Mouse (Mus musculus) heart, adult 11 months (tissue): ENCODE data around the gene Eif1b.

Source experiments
- DNase-seq: peaks from one replicate; pipeline ENCODE4 v3.0.0; 2022

The Eif1b gene

DNA sequence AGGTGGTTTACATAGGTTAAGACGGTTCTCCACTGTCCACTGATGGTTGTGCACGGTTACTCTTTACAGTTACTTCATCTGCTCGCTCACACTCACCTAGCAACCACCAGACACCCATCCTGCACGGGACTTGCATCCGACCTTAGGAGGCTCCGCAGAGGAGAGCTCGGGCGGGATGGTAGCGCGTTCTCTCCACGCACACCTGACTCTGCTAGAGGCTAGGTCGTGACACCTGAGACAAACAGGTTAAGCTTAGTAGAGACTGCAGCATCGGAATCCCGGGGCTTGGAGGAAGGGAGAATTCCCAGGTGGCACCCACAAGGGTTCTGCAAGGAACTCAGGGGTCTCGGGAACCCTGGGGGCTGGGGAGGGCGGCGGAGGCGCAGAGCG lies at the start of gene Eif1b:
Gene Eif1b, plus strand, starts transcription at position 223 of the 390 bp plus-strand sequence.
- DNase-seq = no peak

DNA sequence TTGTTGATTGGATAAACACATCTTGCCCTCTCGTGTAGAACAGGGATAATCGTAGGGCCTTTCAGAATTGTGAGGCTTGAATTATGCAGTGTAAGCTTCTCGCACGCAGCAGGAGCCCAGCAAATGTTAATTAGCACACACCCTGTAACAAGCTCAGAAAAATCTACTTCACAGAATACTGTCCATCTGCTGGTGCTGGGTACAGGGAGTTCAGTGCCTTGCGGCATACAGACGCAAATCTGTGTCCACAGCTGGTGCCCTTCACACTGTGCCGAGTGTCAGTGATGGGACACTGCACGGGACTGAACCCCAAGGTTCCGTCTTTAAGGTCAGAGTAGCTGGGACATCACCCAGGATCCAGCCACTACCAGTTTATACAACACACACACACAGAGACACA lies 47.4 kb upstream of the Eif1b start:
- no peak for DNase-seq

GRCm38 (mm10) chr9:120449696-120450329 lies 42.2 kb upstream of the Eif1b start:
- no peak for DNase-seq

GRCm38 (mm10) chr9:120455768-120456655 lies 36.0 kb upstream of the Eif1b start:
- peak; percentile 93 for DNase-seq

DNA sequence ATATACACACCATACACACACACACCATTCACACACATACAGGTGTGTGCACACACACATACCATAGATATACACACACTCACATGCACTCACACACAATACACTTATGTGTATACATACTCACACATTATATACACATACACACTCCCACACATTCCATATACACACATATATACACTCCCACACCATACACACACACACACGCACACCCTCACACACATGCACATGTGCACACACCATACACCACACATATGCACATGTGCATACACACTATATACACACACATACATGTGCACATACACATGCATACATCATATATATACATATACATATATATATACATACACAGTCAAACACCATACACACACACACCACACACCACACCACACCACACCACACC lies 21.6 kb upstream of the Eif1b start:
- DNase-seq = no peak

DNA sequence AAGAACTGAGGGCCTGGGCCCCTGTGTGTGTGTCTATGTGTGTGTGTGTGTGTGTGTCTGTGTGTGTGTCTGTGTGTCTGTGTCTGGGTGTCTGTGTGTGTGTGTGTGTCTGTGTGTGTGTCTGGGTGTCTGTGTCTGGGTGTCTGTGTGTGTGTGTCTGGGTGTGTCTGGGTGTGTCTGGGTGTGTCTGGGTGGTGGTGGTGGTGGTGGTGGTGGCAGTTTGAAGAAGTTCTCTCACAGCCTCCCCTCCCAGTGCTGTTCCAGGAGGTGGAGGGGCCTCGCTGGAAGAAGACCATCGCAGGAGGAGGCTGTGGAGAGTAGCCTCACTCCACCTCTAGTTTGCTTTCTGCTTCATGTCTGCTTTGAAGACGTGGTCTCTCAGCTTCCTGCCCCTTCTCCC lies 10.4 kb upstream of the Eif1b start:
- DNase-seq = peak; percentile 48

DNA sequence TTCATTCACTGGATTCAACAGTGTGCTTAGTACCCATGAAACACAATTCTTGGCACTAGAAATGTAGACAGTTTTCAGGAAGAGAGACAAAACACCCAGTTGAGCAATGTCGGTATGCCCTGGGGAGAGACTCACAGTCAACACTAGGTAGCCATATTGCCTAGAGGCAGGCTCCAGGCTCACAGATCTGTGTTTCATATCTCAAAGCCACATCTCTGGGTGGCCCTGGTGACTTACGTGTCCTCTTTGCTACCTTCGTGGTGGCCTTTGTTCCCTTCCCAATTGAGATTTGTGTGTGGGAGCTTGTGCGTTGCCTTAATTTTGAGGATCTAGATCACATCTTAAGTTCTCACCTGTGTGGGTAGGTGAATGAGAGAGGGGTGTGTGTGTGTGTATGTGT lies 9.7 kb upstream of the Eif1b start:
- DNase-seq = peak; percentile 71

DNA sequence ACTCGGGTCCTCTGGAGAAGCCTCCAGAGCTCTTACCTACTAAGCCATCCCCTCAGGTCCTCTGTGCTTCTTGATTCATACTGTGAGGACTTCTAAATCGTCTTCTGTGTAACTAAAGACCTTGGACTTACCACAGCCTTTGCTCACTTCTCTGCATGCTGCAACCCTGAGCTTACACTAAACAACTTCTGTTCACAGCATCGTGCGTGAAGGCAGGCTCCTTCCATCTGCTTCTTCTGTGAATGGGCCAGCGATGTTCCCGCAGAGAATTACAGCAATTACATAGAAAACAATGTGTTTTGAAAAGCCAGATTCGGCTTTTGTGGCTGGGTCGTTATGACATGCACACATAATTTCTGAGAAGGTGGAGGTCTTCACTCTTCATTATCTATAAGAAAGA lies 8.9 kb upstream of the Eif1b start:
- no peak for DNase-seq

DNA sequence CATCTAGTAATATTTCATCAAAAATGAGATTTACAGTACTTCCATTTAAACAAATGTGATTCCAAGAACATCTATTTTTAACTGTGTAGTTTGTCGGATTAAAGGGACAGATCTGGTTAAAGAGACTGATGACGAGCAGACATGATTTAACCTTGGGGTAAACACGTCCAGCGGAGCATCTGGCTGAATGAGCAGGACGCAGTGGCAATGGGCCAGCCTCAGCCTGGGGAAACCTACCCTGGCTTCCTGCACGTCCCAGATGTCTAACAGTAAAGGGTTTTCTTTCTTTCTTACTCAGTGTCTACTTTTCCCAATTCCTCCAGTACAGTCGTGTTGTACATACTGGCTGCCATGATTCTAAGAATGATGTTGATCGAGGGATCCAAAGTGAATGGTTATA lies 5.0 kb upstream of the Eif1b start:
- DNase-seq = no peak

GRCm38 (mm10) chr9:120491509-120491908 lies 523 bp upstream of the Eif1b start:
- DNase-seq = no peak

DNA sequence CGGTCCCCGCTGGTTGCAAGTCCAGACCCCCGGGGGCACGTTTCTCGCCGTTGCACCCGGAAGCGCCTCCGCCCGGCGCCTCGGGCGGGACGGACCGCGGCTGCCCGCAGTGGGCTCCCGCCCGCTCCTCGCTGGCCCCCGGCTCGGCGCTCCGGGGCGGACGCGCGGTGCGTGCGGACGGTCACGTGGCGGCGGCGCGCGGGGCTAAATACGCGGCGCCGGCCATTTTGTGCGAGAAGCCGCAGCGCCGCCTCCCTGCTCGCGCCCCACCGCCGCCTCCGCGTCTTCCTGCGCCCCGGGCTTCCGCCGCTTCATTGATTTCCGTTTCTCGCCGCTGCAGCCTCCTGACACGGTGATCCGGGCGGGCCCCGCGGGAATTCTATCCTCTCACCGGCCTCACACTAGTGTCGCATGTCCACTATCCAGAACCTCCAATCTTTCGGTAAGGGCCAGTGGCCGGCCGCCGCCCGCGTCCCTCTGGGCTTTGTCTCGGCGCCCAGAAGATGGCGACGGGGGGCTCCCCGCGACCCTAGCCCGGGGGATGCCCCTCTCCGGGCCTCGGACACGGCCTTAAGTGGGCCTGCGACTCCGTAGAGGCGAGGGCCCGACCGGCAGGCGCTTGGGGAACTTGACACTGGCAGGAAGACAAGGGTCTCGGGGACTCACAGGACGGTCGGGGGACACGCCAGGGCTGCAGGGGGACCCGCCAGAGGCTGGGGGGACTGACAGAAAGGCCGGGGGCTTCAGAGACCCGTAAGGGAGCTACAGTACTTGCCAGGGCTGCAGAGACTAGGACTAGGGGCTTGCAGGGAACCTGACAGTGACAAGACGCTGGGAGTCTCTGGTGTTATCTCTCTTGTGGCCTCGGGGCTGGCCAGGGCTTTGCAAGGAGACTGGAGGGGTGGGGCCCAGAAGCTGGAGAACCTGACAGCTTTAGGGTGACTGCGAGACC lies 644 bp downstream of the Eif1b start:
- DNase-seq = peak; percentile 98

DNA sequence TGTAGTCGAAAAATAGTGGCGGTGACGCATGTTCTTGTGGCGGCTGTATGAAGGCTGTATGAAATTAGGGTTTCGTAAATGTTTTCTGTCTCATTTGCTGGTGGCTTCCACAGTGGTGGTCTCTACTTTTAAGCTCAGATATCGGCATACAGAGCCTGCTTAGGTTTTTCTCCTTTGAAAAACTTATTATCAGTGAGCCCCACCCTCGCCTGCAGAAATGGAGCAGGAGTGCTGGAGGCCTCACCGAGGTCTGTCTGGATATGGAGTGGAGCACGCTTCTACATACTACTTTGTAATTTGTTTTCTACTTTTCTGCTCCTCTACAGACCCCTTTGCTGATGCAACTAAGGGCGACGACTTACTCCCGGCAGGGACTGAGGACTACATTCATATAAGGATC lies 1.7 kb downstream of the Eif1b start:
- DNase-seq = no peak

GRCm38 (mm10) chr9:120496691-120497090 lies 4.7 kb downstream of the Eif1b start:
- peak; percentile 92 for DNase-seq

DNA sequence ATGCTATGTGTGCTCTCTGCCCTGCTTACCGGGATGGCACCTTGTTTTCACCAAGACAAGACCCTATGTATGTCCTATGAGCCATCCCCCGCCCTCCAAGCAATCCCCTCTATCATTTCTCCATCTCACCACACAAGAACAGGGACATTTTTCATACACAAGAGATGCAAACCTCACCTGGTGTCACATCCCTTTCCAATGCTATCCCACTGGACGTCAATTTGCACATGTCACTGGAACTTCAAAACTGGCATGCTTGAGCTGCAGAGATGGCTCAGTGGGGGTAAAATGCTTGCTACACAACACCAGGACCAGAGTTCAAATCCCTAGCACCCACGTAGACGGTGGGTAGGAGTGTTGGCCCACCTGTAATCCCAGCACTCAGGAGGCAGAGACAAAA lies 6.0 kb downstream of the Eif1b start:
- DNase-seq = no peak

DNA sequence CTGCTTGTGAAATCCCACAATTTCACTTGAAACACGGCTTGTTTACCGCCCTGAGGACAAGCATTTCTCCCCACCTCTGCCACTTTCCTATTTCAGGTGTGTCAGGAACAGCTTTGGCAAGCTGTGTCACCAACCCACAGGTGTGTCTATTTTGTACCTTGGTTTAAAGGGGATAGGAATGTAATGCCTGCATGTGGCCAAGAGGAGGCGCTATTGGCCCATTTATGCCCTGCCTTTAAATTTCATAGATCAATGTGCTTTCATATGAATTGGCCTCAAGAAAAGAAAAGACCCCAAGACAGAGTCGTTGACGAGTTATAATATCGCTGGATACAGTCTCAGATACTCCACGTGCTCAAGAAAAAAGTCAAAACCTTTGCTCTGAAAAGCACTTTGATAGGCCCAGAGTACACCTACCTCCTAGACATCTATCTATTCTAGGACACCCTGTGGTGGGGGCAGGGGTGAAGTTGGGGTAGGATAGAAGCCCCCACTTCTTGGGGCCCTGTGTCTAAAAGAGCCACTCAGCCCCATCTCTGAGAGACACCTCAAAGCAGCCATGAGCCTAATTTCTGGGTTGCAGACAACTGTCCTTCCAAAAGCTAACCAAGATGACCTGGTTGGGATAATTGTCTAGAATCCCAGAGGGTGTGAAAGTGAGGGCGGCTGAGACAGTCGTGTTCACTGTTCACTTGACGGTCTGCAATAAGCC lies 9.3 kb downstream of the Eif1b start:
- no peak for DNase-seq

GRCm38 (mm10) chr9:120502013-120502412 lies 10.0 kb downstream of the Eif1b start:
- DNase-seq = no peak

- DNase-seq = no peak
Observed at GRCm38 (mm10) chr9:120504423-120504822, 12.4 kb downstream of the Eif1b start.

DNA sequence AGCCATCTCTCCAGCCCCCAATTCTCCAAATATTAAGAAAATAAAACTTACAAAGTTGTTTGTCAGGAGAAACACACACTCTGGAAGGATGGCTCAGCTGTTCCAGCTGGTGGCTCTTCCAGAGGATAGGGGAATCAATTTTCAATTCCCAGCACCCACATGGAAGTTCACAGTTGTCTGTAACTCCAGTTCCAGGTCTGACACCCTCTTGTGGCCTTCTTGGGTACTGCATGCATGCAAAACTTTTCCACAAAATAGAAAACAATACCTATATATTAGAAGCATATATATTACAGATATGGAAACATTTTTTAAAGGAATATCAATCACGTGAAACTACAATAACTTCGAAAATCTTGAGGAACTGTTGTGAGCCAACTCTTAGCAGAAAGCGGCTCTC lies 19.7 kb downstream of the Eif1b start:
- DNase-seq = no peak

- peak; percentile 90 for DNase-seq
Observed at GRCm38 (mm10) chr9:120516720-120517119, 24.7 kb downstream of the Eif1b start.

GRCm38 (mm10) chr9:120518946-120519345 lies 26.9 kb downstream of the Eif1b start:
- DNase-seq = no peak

DNA sequence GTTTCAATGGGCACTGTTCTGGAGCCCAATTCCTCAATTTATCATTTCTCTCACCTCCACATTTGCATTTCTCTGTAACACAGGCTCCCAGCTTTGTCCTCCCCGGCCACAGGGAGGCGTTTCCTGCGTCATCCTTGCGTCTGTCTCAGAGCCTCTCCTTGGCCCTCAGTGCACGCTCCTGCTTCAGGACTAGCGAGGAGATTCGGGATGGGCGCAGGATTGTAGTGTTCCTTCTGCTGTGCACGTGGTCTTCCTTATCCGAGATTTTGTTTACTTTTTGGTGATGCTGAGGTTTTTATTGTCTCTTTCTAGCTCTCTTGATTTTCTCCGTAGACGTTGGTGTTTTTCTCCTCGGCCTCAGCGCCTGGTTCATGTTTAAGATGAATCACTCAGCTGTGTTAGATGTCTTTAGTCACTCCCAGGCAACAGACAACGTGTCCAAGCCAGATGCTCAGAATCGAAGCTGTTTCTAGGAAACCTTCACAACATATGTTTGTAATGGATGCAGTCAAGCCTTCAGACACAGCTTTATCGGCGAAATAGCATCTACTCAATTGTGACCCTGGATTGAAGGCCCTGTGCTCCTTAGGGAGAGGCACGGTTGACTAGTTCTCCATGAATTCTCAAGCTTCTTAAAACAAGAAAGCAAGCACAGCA lies 27.6 kb downstream of the Eif1b start:
- DNase-seq = peak; percentile 74

DNA sequence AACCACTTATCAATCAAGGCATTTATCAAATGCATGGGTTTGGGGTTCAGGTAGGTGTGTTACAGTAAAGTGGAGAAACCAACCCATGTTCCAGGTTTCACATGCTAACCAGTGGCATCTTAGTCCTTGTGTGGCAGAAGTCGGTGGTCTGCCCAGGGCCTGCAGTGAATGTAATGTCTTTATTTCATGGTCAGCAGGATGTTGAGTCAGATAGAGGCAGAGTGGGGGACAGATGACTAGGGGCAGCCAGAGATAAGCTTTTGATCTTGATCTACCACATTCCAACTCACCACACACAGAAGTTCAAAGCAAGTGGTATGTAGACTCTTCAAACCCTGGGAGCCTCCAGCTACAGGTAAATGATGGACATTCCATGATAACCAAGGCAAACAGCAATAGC lies 29.1 kb downstream of the Eif1b start:
- no peak for DNase-seq
